Mouse (Mus musculus): ENCODE measurements around the gene Gm382. TPM values are rescaled to one million over a fixed set of nuclear protein-coding genes. Genes with fewer than 3 reads are reported as not detected.

Gm382 gene
- not detected in 2 replicates for polyA plus RNA-seq (2012; rRNA removed)

- no peak for DNase-seq (ENCODE audit: extremely low spot score in 1 of 2, low spot score in 1 of 2)
Measured at GRCm38 (mm10) chrX:127039672-127040071, at the start of gene Gm382. Gene Gm382, plus strand, starts transcription at chrX:127039972.

DNA sequence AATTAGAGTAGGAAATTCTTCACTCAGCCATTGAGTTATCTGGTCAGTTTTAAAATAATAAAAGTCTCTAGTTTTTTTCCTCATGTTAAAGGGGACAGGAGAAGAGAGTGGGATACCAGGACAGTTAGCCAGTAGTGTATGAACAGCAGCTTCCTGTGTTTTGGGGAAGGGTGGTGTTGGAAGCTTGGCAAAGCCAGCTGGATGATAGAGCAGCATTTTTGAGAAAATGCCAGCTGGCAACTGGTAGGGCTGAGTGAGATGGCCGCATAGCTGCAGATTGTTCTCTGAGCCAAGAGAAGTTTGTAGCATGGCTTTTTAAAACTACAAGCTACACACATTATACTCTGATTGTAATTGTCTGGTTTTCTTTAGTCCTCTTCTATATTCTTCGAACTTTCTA, 30.4 kb downstream of the Gm382 start:
- no peak for DNase-seq (ENCODE audit: extremely low spot score in 1 of 2, low spot score in 1 of 2)

DNA sequence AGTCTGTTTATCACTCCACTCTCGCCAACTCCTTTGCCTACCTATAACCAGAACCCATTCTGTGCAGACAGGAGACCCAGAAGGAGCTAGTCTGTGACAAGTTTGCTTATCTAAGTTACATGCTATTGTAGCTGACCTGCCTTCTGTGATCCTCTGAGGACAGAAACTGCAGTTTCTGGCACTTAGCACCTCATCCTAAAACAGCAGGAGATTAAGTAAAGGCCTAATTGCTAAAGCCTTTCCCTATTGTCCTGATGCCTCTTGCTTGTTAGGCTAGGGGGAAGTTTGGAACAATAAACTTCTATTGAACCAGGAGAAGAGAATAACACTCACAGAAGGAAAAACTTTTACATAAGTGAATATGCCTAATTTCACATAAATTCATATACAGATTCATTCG, 51.5 kb downstream of the Gm382 start:
- DNase-seq (ENCODE audit: extremely low spot score in 1 of 2, low spot score in 1 of 2) = no peak

DNA sequence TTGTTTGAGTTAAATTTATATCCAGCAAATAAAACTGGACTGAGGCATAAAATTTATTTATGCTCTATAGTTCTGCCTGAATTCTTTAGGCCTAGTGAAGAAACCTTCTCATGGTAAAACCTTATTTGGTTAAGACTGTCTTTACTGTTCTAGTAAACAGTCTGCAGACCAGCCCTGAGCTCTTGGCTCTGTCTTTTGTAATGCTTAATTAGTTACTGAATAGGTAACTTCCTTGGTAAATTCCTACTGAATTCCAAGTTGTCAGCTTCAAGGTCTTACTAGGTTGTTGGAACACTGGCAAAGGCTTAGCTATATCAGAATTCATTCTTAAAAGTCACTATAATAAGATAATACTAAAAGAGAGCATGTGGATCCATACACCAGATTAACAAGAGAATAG, 53.3 kb downstream of the Gm382 start:
- DNase-seq (ENCODE audit: extremely low spot score in 1 of 2, low spot score in 1 of 2) = no peak

DNA sequence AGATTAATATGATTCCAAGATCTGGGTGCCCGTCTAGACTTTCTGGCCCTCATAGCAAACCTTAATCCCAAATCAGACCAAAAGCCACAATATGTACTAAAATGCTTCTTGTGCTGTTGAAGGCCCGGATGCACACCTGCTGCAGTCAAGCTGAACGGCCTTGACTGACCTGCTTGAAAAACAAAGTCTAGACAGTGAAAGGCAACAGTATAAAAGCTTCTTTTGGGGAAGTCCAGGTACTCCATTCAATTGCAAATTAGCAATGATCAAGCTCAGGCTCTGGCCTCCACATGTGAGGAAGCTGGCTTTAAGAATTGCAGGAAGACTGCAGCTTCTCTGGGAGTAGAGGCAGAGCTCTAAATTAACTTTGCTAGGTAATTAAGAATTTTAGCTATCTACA, 54.2 kb downstream of the Gm382 start:
- no peak for DNase-seq (ENCODE audit: extremely low spot score in 1 of 2, low spot score in 1 of 2)

- no peak for DNase-seq (ENCODE audit: extremely low spot score in 1 of 2, low spot score in 1 of 2)
Measured at GRCm38 (mm10) chrX:127104341-127104740, 64.6 kb downstream of the Gm382 start.

Other genes with a start within 250 kb of the Gm382 start
- gene 4932411N23Rik, start 224.1 kb upstream of the Gm382 start, polyA plus RNA-seq (2012; rRNA removed) = not detected in 2 replicates

Data from frontal cortex, adult 2 months (tissue).